Mouse (Mus musculus): ENCODE measurements around the gene Olfr12. TPM values are rescaled to one million over a fixed set of nuclear protein-coding genes. Genes with fewer than 3 reads are reported as not detected.

Gene Olfr12
- not detected in 2 replicates for polyA plus RNA-seq (2015; fragmentation: Nextera tagmentation; extraction: Ambion mirVana)

- no peak for ATAC-seq (ENCODE audit: low FRiP score)
Measured at GRCm38 (mm10) chr1:92617488-92617887, at the start of gene Olfr12. Gene Olfr12 (plus strand): TSS chr1:92617788.

DNA sequence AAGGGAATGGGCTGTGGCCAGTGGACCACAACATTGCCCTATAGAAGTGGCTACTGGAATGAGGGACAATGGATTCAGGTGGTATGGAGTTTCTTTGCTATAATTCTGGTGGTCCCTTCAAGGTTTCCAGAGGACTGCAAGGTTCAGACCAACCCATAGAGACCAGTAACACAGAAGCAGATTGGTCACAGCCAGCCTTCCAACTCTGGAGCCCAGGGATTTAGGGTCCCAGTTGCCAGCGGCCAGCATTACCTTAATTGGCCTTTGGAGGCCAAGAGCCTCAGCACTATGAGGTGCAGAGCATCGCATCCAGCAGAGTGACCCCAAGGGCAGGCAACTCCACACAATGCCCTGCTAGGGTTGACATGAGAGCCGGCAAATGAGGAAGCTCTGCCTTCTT is 46.6 kb upstream of the Olfr12 start, which contains the start of gene Olfr1413:
TSS of gene Olfr1413 (plus strand) at position 301 of the 400 bp plus-strand sequence.
- no peak within 1 kb of the TSS for H3K9ac ChIP-seq
- H3K4me1 ChIP-seq (replicated peaks): no peaks in the 10 kb centered on the region
- H3K27me3 ChIP-seq: no peaks in the 10 kb centered on the region
- H3K4me3 ChIP-seq: no peak within 1 kb of the TSS
- H3K9me3 ChIP-seq: no peaks in the 10 kb centered on the region
- H3K4me2 ChIP-seq: no peak within 1 kb of the TSS
- H3K27ac ChIP-seq: no peak within 1 kb of the TSS
- no peak for ATAC-seq (ENCODE audit: low FRiP score)
- H3K36me3 ChIP-seq: no peaks in the 10 kb centered on the region
- WGBS: 82% methylated on average over 3 of the region's 3 CpGs

More at GRCm38 (mm10) chr1:92617488-92617887, at the start of gene Olfr12:
- no peaks in the 10 kb centered on the region for H3K4me1 ChIP-seq (replicated peaks)
- H3K4me3 ChIP-seq: no peak within 1 kb of the TSS
- no peaks in the 10 kb centered on the region for H3K9me3 ChIP-seq
- no peak within 1 kb of the TSS for H3K4me2 ChIP-seq
- no peaks in the 10 kb centered on the region for H3K36me3 ChIP-seq
- no peak within 1 kb of the TSS for H3K9ac ChIP-seq
- H3K27ac ChIP-seq: no peak within 1 kb of the TSS
- H3K27me3 ChIP-seq: peaks cover 10% of the 10 kb centered on the region; the same call in 1 of the 2 replicates
- WGBS: 46% methylated on average over 2 of the region's 2 CpGs

- WGBS: 91% methylated on average over 2 of the region's 2 CpGs
Measured at GRCm38 (mm10) chr1:92585479-92585878, 32.1 kb upstream of the Olfr12 start, which contains the start of gene Olfr1412. Gene Olfr1412 (plus strand): TSS chr1:92585779.

DNA sequence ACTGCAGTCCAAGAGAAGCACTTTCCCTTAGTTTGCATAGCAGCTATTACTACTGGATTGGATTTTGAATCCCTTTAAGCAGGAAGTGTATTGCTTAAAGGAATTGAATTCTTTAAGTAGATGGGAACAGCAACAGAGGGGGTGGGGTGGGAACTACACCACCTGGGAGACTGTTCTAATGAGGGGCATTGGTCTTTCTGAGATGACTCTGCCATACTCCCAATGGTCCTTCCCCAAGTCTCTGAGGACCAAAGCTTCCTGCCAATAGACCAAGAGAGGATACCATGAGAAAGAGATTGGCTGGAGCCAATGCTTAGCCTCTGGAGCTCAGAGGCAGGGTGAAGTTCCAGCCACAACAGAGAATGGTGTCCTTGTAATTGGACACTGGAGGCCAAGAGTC is 23.5 kb upstream of the Olfr12 start, which contains the start of gene Olfr1411:
TSS of gene Olfr1411 (plus strand) at position 301 of the 400 bp plus-strand sequence.
- H3K27ac ChIP-seq: no peak within 1 kb of the TSS
- H3K4me2 ChIP-seq: no peak within 1 kb of the TSS
- H3K27me3 ChIP-seq: no peaks in the 10 kb centered on the region
- ATAC-seq (ENCODE audit: low FRiP score): no peak
- H3K9me3 ChIP-seq: no peaks in the 10 kb centered on the region
- no peaks in the 10 kb centered on the region for H3K36me3 ChIP-seq
- H3K9ac ChIP-seq: no peak within 1 kb of the TSS
- H3K4me1 ChIP-seq (replicated peaks): no peaks in the 10 kb centered on the region
- H3K4me3 ChIP-seq: no peak within 1 kb of the TSS

More at GRCm38 (mm10) chr1:92585479-92585878, 32.1 kb upstream of the Olfr12 start, which contains the start of gene Olfr1412:
- Histone ChIP-seq H3K27me3 (no peaks in the 10 kb centered on the region), H3K9me3 (no peaks in the 10 kb centered on the region), H3K27ac (no peak within 1 kb of the TSS), H3K9ac (no peak within 1 kb of the TSS), H3K36me3 (no peaks in the 10 kb centered on the region), H3K4me2 (no peak within 1 kb of the TSS), H3K4me3 (no peak within 1 kb of the TSS), H3K4me1 (replicated peaks) (no peaks in the 10 kb centered on the region)
- ATAC-seq (ENCODE audit: low FRiP score): no peak

DNA sequence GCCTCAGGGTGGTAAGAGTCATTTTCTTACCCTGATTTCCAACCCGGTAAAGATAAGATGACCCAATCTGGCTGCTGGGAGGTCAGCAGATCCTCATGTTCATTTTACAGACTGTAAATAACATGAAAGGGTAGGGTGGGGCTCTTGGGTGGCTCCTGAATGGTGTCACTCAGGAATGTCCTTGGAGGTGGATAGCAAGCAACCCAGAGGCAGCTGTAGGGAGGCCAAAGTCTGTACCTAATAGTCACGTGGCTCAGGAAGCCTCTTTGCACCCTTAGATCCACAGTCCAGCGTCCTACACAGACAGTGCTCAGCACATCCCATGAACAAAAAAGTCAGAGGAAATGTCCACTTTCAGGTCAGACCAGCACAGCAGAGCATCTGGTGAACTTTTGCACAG is 21.6 kb upstream of the Olfr12 start:
- no peaks in the 10 kb centered on the region for H3K9me3 ChIP-seq
- H3K4me3 ChIP-seq: no peak overlapping the region
- 88% methylated on average over 3 of the region's 3 CpGs for WGBS
- H3K27ac ChIP-seq: no peak overlapping the region
- no peak for ATAC-seq (ENCODE audit: low FRiP score)
- no peaks in the 10 kb centered on the region for H3K27me3 ChIP-seq
- H3K9ac ChIP-seq: no peak overlapping the region
- no peaks in the 10 kb centered on the region for H3K36me3 ChIP-seq
- no peak overlapping the region for H3K4me2 ChIP-seq
- H3K4me1 ChIP-seq (replicated peaks): no peaks in the 10 kb centered on the region

DNA sequence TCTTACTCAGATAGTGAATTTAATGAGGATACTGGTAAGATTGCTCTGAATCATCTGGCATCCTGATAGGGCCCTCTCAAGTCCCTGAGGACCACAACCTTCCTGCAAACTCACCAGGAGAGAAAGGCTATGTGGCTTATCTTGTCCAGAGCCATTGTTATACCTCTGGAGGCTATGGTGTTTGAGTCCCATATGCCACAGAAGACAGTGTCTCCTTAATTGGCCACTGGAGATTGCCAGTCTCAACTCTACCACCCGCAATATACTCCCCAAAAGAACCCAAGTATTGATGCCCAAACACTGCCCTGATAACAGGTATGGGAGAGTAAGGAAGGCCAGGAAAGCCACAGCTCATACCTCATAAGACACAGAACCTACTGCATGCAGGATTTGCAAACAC is 12.1 kb upstream of the Olfr12 start, which contains the start of gene Olfr1410:
TSS of gene Olfr1410 (plus strand) at position 301 of the 400 bp plus-strand sequence.
- Histone ChIP-seq H3K4me1 (replicated peaks) (no peaks in the 10 kb centered on the region), H3K27ac (no peak within 1 kb of the TSS), H3K4me2 (no peak within 1 kb of the TSS), H3K4me3 (no peak within 1 kb of the TSS), H3K9me3 (no peaks in the 10 kb centered on the region), H3K27me3 (no peaks in the 10 kb centered on the region), H3K9ac (no peak within 1 kb of the TSS), H3K36me3 (no peaks in the 10 kb centered on the region)
- no peak for ATAC-seq (ENCODE audit: low FRiP score)
- WGBS: 95% methylated on average over 1 of the region's 1 CpGs

- H3K9ac ChIP-seq: no peak overlapping the region
- peaks cover 10% of the 10 kb centered on the region; the same call in 1 of the 2 replicates for H3K27me3 ChIP-seq
- 78% methylated on average over 4 of the region's 4 CpGs for WGBS
Measured at GRCm38 (mm10) chr1:92607711-92608110, 9.9 kb upstream of the Olfr12 start.

DNA sequence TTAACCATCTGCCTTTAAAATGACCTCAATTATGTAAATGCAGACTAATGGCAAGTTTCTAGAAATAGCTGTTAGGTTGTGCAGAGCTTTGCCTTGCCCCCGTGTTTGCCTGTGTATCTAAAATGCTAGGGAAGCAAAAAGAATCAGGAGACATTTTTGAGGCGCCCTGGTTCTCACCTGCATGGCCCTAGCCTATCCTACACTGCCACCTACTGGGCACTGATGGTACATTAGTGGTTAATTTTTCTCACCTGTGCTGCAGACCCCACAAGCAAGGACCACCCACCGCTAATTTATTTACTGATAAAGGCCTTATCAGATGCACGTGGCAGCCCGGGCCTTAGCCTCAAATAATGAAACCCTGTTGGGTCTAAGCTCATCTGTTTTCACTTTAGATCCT is 6.6 kb upstream of the Olfr12 start:
- Histone ChIP-seq H3K36me3 (no peaks in the 10 kb centered on the region), H3K4me1 (replicated peaks) (no peaks in the 10 kb centered on the region), H3K4me3 (no peak overlapping the region), H3K27me3 (peaks cover 10% of the 10 kb centered on the region; the same call in 1 of the 2 replicates), H3K27ac (no peak overlapping the region), H3K9ac (no peak overlapping the region), H3K4me2 (no peak overlapping the region), H3K9me3 (no peaks in the 10 kb centered on the region)
- no peak for ATAC-seq (ENCODE audit: low FRiP score)
- 11% methylated on average over 5 of the region's 5 CpGs for WGBS

More at GRCm38 (mm10) chr1:92607711-92608110, 9.9 kb upstream of the Olfr12 start:
- Histone ChIP-seq H3K4me1 (replicated peaks) (no peaks in the 10 kb centered on the region), H3K27ac (no peak overlapping the region), H3K9me3 (no peaks in the 10 kb centered on the region), H3K4me2 (no peak overlapping the region), H3K36me3 (no peaks in the 10 kb centered on the region), H3K4me3 (no peak overlapping the region)
- ATAC-seq (ENCODE audit: low FRiP score): no peak

DNA sequence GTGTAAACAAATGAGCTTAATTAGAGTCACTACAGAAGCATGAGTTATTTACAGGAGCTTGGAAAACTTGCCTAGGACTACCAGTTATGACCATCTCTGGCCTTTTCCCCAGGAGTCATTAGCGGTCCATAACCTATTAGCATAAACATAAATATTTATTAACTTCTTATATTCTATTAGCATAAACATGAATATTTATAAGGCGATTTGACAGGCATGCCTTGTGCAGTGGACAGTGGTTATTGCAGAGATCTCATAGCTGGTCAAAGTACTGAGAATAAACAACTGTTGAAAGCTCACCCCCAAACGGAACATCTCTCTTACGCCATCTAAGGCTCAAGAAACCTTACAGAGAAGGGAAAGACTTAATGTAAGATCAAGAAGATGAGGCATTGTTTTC is 4.4 kb upstream of the Olfr12 start:
- Histone ChIP-seq H3K4me3 (no peak overlapping the region), H3K4me2 (no peak overlapping the region), H3K9me3 (no peaks in the 10 kb centered on the region), H3K36me3 (no peaks in the 10 kb centered on the region), H3K27ac (no peak overlapping the region), H3K9ac (no peak overlapping the region), H3K27me3 (peaks cover 14% of the 10 kb centered on the region; the same call in 1 of the 2 replicates), H3K4me1 (replicated peaks) (no peaks in the 10 kb centered on the region)
- WGBS: 28% methylated on average over 4 of the region's 4 CpGs
- ATAC-seq (ENCODE audit: low FRiP score): no peak

GRCm38 (mm10) chr1:92614516-92614915 is 3.1 kb upstream of the Olfr12 start:
- H3K4me1 ChIP-seq (replicated peaks): no peaks in the 10 kb centered on the region
- peaks cover 17% of the 10 kb centered on the region; the same call in 1 of the 2 replicates for H3K27me3 ChIP-seq
- no peaks in the 10 kb centered on the region for H3K9me3 ChIP-seq
- H3K27ac ChIP-seq: no peak overlapping the region
- H3K36me3 ChIP-seq: no peaks in the 10 kb centered on the region
- 19% methylated on average over 1 of the region's 1 CpGs for WGBS
- H3K9ac ChIP-seq: no peak overlapping the region
- no peak for ATAC-seq (ENCODE audit: low FRiP score)
- no peak overlapping the region for H3K4me3 ChIP-seq
- no peak overlapping the region for H3K4me2 ChIP-seq

GRCm38 (mm10) chr1:92616046-92616445 is 1.5 kb upstream of the Olfr12 start:
- WGBS: 94% methylated on average over 1 of the region's 1 CpGs
- Histone ChIP-seq H3K27me3 (peaks cover 21% of the 10 kb centered on the region; the same call in 1 of the 2 replicates), H3K36me3 (no peaks in the 10 kb centered on the region), H3K9me3 (no peaks in the 10 kb centered on the region), H3K27ac (no peak overlapping the region), H3K4me1 (replicated peaks) (no peaks in the 10 kb centered on the region), H3K9ac (no peak overlapping the region), H3K4me2 (no peak overlapping the region), H3K4me3 (no peak overlapping the region)
- no peak for ATAC-seq (ENCODE audit: low FRiP score)

- ATAC-seq (ENCODE audit: low FRiP score): no peak
- H3K4me1 ChIP-seq (replicated peaks): no peaks in the 10 kb centered on the region
- H3K36me3 ChIP-seq: no peaks in the 10 kb centered on the region
- H3K27me3 ChIP-seq: peaks cover 10% of the 10 kb centered on the region; the same call in 1 of the 2 replicates
- H3K27ac ChIP-seq: no peak overlapping the region
- no peaks in the 10 kb centered on the region for H3K9me3 ChIP-seq
- no peak overlapping the region for H3K4me3 ChIP-seq
- H3K9ac ChIP-seq: no peak overlapping the region
- no peak overlapping the region for H3K4me2 ChIP-seq
- WGBS: 73% methylated on average over 4 of the region's 4 CpGs
Measured at GRCm38 (mm10) chr1:92618360-92618759, 772 bp downstream of the Olfr12 start.

DNA sequence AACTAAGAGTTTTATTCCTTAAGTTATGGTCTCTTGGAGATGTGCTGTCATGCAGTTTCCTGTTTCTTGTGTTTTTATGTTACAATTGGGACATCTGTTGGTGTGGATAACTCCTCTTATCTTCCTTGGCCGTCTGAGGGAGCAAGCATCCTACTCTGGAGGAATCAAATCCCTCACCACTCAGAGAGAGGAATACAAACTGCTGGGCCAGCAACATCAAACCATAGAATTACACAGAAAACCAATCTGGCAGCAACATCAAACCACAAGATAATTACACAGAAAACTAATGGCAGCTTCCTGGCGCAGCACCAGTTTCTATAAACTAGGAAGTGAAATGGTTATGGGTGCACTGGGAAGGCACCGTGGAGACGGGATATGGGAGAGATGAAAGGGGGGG is 10.6 kb downstream of the Olfr12 start:
- no peaks in the 10 kb centered on the region for H3K4me1 ChIP-seq (replicated peaks)
- 68% methylated on average over 4 of the region's 4 CpGs for WGBS

More for the DNA sequence above, 10.6 kb downstream of the Olfr12 start:
- Histone ChIP-seq H3K4me3 (no peak overlapping the region), H3K9me3 (no peaks in the 10 kb centered on the region), H3K36me3 (no peaks in the 10 kb centered on the region), H3K27ac (no peak overlapping the region), H3K27me3 (0 out of 2 replicates have a peak, but pooled peaks cover 4% of the 10 kb centered on the region), H3K9ac (no peak overlapping the region), H3K4me2 (no peak overlapping the region)
- no peak for ATAC-seq (ENCODE audit: low FRiP score)

Data from hindbrain, embryonic 13.5 days (tissue).